9 mouse cellular contexts compared by ENCODE assay signal in the genomic region with DNA sequence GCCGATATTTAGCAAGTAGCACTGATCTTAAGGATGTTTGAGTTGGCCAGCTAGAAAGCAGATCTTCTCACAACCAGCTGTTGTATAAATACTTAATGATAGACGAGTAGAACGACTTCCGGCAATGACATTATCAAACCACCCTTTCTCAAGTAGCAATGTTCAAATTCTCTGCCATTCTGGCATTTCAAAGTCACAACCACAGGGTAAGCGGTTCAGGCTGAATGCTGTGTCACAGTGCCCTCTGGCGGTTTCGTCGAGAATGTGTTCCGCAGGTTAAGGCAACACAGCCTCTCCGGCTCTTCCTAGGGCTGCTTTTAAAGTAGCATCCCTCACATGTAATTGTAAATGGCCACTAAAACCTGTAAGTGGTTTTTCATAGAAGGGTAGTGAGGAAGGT. TPM values are rescaled to one million over a fixed set of nuclear protein-coding genes. Genes with fewer than 3 reads are reported as not detected.
A peak's percentile ranks its signal among the peaks of the same experiment; 100 is the strongest.
DNase-seq lines count a peak whose midpoint lies in the region; ATAC-seq lines count a peak whose summit lies in the region.
"Had no signal": no experiment of that assay in that cellular context is flagged by ENCODE, and none has a peak within 500 bp of the region (broad histone marks: within the 10 kb centered on the region; RNA-seq: fewer than 3 reads in every experiment).

No protein-coding gene starts in this region.

- H3K9me3 ChIP-seq in limb, embryonic 11.5 days (ENCODE audit: control insufficient read depth, low read length): no peaks in the 10 kb centered on the region
- H3K9me3 ChIP-seq: embryonic facial prominence, embryonic 12.5 days had no signal

- no peaks in the 10 kb centered on the region for H3K27me3 ChIP-seq in limb, embryonic 11.5 days (ENCODE audit: control insufficient read depth, insufficient read depth, low read length)
- H3K27me3 ChIP-seq: embryonic facial prominence, embryonic 12.5 days had no signal

- 13% methylated on average over 10 of the region's 10 CpGs for WGBS in limb, embryonic 11.5 days

- H3K4me2 ChIP-seq in limb, embryonic 11.5 days (ENCODE audit: low read depth, severe bottlenecking): no peak overlapping the region
- H3K4me2 ChIP-seq: embryonic facial prominence, embryonic 12.5 days had no signal

- no peak overlapping the region for H3K4me3 ChIP-seq in limb, embryonic 11.5 days (ENCODE audit: low read depth, low read length)
- H3K4me3 ChIP-seq: embryonic facial prominence, embryonic 12.5 days had no signal

- no peak overlapping the region for H3K9ac ChIP-seq in limb, embryonic 11.5 days (ENCODE audit: low read length)
- H3K9ac ChIP-seq: embryonic facial prominence, embryonic 12.5 days had no signal

- H3K36me3 ChIP-seq in limb, embryonic 11.5 days (ENCODE audit: control insufficient read depth, insufficient read depth, low read length): no peaks in the 10 kb centered on the region; the same call in 1 of the 2 replicates

- H3K4me1 ChIP-seq in limb, embryonic 11.5 days (ENCODE audit: control insufficient read depth, insufficient read depth, low read length): no peaks in the 10 kb centered on the region
- H3K4me1 ChIP-seq: embryonic facial prominence, embryonic 12.5 days had no signal

- H3K27ac ChIP-seq in limb, embryonic 11.5 days (replicated peaks; ENCODE audit: low read depth, low read length): no peak overlapping the region
- H3K27ac ChIP-seq: embryonic facial prominence, embryonic 12.5 days had no signal

- peak; percentile 89 for ATAC-seq in activated CD4-positive, CD25-positive, alpha-beta regulatory T cell, adult 4 months
- no peak for ATAC-seq in limb, embryonic 11.5 days (ENCODE audit: insufficient number of reproducible peaks, low FRiP score, low TSS enrichment, low read depth)

- peak; percentile 32 for DNase-seq in 3134 (ENCODE audit: extremely low read depth, insufficient read length, low spot score)
- peak; percentile 86 to 88 for DNase-seq in cerebellum, postnatal 4 days (ENCODE audit: low spot score in 2 of 2)
- DNase-seq in gastrocnemius, adult 8-10 months (ENCODE audit: low spot score in 2 of 2): peak; percentile 39 to 44
- DNase-seq in kidney, adult 8-10 months: peak; percentile 65 to 80
- DNase-seq in limb, embryonic 11.5 days (ENCODE audit: low spot score): peak; percentile 91
- peak; percentile 87 for DNase-seq in naive thymus-derived CD4-positive, alpha-beta T cell, adult 2 months (ENCODE audit: low read depth)
- DNase-seq in spleen, postnatal 36 days (ENCODE audit: low spot score in 2 of 2): peak; percentile 68 to 71

RNA-seq across cellular contexts. Expression of a gene that starts 25.8 kb away (rescaled TPM):
- 100 to 1,000 TPM; 188 to 213 TPM for polyA plus RNA-seq in activated CD4-positive, CD25-positive, alpha-beta regulatory T cell, adult 4 months (2017; shearing (Covaris generic))
- total RNA-seq in gastrocnemius, adult 8-10 months (2022): 100 to 1,000 TPM; 278 to 304 (median 295) TPM
- 329 and 334 TPM in 2 replicates for polyA plus RNA-seq in limb, embryonic 11.5 days (2014; fragmentation: Nextera tagmentation; extraction: Ambion mirVana)

RNA-seq across cellular contexts. Expression of a gene that starts 39.0 kb away (rescaled TPM):
- 100 to 1,000 TPM; 349 to 397 TPM for polyA plus RNA-seq in activated CD4-positive, CD25-positive, alpha-beta regulatory T cell, adult 4 months (2017; shearing (Covaris generic))
- total RNA-seq in gastrocnemius, adult 8-10 months (2022): 10 to 100 TPM; 57.2 to 77.8 (median 64.6) TPM
- polyA plus RNA-seq in limb, embryonic 11.5 days (2014; fragmentation: Nextera tagmentation; extraction: Ambion mirVana): 424 and 436 TPM in 2 replicates

RNA-seq across cellular contexts. Expression of a gene that starts 58.9 kb away (rescaled TPM):
- 10 to 100 TPM; 76.0 to 81.6 TPM for polyA plus RNA-seq in activated CD4-positive, CD25-positive, alpha-beta regulatory T cell, adult 4 months (2017; shearing (Covaris generic))
- total RNA-seq in gastrocnemius, adult 8-10 months (2022): 10 to 100 TPM in 2 of 4 experiments, 1 to 10 TPM in 2; 7.2 to 37.6 (median 13.4) TPM
- 42.9 and 48.1 TPM in 2 replicates for polyA plus RNA-seq in limb, embryonic 11.5 days (2014; fragmentation: Nextera tagmentation; extraction: Ambion mirVana)

Comparison
In these comparisons a context has a peak if more than half of its experiments do, and no peak if none do; other contexts are left out.
1. DNase-seq: peak in every context shown above with its lines; median percentile 91 in limb, embryonic 11.5 days; 87 in cerebellum, postnatal 4 days; 87 in naive thymus-derived CD4-positive, alpha-beta T cell, adult 2 months; 72 in kidney, adult 8-10 months; 70 in spleen, postnatal 36 days; 42 in gastrocnemius, adult 8-10 months; 32 in 3134.